Mouse (Mus musculus): ENCODE measurements around the gene Uggt1. TPM values are rescaled to one million over a fixed set of nuclear protein-coding genes. Genes with fewer than 3 reads are reported as not detected.

Uggt1 gene
- polyA plus RNA-seq, 1 experiment, result 15.9 TPM

DNA sequence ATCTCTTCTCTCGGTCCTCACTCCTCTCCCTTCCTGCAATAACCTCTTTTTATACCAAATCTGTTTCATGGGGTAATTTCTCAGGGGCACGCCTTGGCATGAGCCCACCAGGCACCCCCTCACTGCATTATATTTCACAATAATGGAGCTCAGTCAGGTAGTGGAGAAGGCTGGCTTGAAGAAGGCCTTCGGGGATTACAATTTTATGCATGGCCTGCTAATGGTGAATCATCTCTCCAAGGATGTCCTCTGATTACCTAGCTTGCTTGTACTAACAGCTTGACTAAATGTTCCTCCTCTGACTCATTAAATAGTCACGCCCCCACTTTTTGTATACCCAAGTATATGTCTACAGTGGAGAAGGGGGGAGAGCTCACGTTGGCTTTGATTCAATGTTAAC lies 128.0 kb downstream of the Uggt1 start:
- Histone ChIP-seq H3K27me3 (ENCODE audit: control insufficient read depth, insufficient read depth, low read length) (no peaks in the 10 kb centered on the region), H3K36me3 (ENCODE audit: control insufficient read depth, insufficient read depth, low read length) (no peaks in the 10 kb centered on the region), H3K27ac (ENCODE audit: insufficient read depth, low read length) (no peak overlapping the region), H3K4me3 (ENCODE audit: extremely low read depth, insufficient read depth, insufficient read length) (no peak overlapping the region), H3K4me1 (ENCODE audit: control insufficient read depth, insufficient read depth, insufficient read length) (no peaks in the 10 kb centered on the region)
- TF ChIP-seq CTCF (IDR thresholded peaks at IDR 0.05; ENCODE audit: extremely low read depth, insufficient read depth, insufficient read length, insufficient replicate concordance) (no peak), POLR2A (IDR thresholded peaks at IDR 0.05; ENCODE audit: low read depth, low read length) (no peak)
- no peak for DNase-seq (ENCODE audit: low read depth in 1 of 2, low spot score in 2 of 2)
- WGBS, result 86% methylated on average over 5 of the region's 5 CpGs

DNA sequence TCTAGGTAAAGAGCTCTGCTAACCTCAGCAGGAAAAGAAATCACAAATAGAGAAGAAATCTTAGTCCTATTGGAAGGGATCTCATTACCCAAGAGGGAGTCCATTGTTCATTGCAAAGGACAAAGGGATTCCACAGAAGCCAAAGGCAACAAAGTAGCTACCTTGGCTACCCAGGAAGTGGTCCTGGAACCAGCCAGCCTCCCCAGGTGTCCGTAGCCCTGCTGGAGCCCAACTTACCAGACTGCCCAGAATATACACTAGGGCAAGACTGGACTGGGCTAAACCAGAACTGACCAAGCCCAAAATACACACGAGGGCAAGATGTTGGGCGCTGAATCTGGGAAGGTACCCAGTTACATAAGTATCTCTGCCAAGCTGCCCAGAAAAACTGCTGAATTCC lies 129.7 kb downstream of the Uggt1 start:
- H3K27me3 ChIP-seq (ENCODE audit: control insufficient read depth, insufficient read depth, low read length), result no peaks in the 10 kb centered on the region
- H3K4me3 ChIP-seq (ENCODE audit: extremely low read depth, insufficient read depth, insufficient read length), result no peak overlapping the region
- 92% methylated on average over 3 of the region's 3 CpGs for WGBS
- H3K4me1 ChIP-seq (ENCODE audit: control insufficient read depth, insufficient read depth, insufficient read length), result no peaks in the 10 kb centered on the region
- H3K27ac ChIP-seq (ENCODE audit: insufficient read depth, low read length), result no peak overlapping the region
- TF ChIP-seq CTCF (IDR thresholded peaks at IDR 0.05; ENCODE audit: extremely low read depth, insufficient read depth, insufficient read length, insufficient replicate concordance) (no peak), POLR2A (IDR thresholded peaks at IDR 0.05; ENCODE audit: low read depth, low read length) (no peak)
- no peaks in the 10 kb centered on the region for H3K36me3 ChIP-seq (ENCODE audit: control insufficient read depth, insufficient read depth, low read length)
- DNase-seq (ENCODE audit: low read depth in 1 of 2, low spot score in 2 of 2), result no peak

- H3K27ac ChIP-seq (ENCODE audit: insufficient read depth, low read length), result no peak overlapping the region
- DNase-seq (ENCODE audit: low read depth in 1 of 2, low spot score in 2 of 2), result no peak
- no peaks in the 10 kb centered on the region for H3K4me1 ChIP-seq (ENCODE audit: control insufficient read depth, insufficient read depth, insufficient read length)
- no peak overlapping the region for H3K4me3 ChIP-seq (ENCODE audit: extremely low read depth, insufficient read depth, insufficient read length)
- H3K27me3 ChIP-seq (ENCODE audit: control insufficient read depth, insufficient read depth, low read length), result no peaks in the 10 kb centered on the region
- WGBS, result 30% methylated on average over 8 of the region's 8 CpGs
- H3K36me3 ChIP-seq (ENCODE audit: control insufficient read depth, insufficient read depth, low read length), result no peaks in the 10 kb centered on the region
- no peak for TF ChIP-seq POLR2A (IDR thresholded peaks at IDR 0.05; ENCODE audit: low read depth, low read length)
- no peak for TF ChIP-seq CTCF (IDR thresholded peaks at IDR 0.05; ENCODE audit: extremely low read depth, insufficient read depth, insufficient read length, insufficient replicate concordance)
These were observed 130.8 kb downstream of the Uggt1 start for GRCm38 (mm10) chr1:36113670-36114069.

DNA sequence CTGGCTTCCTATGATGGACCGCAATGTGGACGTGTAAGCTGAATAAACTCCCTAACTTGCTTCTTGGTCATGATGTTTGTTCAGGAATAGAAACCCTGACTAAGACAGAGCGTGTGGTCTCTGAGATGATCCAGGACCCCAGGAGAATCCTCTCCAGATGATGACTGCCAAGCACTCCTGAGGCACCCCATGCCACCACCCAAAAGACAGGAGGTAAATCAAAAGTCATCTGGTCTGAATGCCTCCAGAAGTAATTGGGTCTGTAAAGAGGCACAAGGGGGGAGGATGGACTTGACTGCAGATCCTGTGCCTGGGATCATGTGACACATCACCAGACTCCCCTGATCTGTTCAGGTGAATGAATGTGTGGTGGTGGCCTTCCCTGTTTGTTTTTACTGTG lies 131.9 kb downstream of the Uggt1 start:
- no peaks in the 10 kb centered on the region for H3K27me3 ChIP-seq (ENCODE audit: control insufficient read depth, insufficient read depth, low read length)
- TF ChIP-seq CTCF (IDR thresholded peaks at IDR 0.05; ENCODE audit: extremely low read depth, insufficient read depth, insufficient read length, insufficient replicate concordance) (no peak), POLR2A (IDR thresholded peaks at IDR 0.05; ENCODE audit: low read depth, low read length) (no peak)
- H3K27ac ChIP-seq (ENCODE audit: insufficient read depth, low read length), result no peak overlapping the region
- DNase-seq (ENCODE audit: low read depth in 1 of 2, low spot score in 2 of 2), result no peak
- no peaks in the 10 kb centered on the region for H3K4me1 ChIP-seq (ENCODE audit: control insufficient read depth, insufficient read depth, insufficient read length)
- H3K4me3 ChIP-seq (ENCODE audit: extremely low read depth, insufficient read depth, insufficient read length), result no peak overlapping the region
- no peaks in the 10 kb centered on the region for H3K36me3 ChIP-seq (ENCODE audit: control insufficient read depth, insufficient read depth, low read length)
- 95% methylated on average over 3 of the region's 3 CpGs for WGBS

DNA sequence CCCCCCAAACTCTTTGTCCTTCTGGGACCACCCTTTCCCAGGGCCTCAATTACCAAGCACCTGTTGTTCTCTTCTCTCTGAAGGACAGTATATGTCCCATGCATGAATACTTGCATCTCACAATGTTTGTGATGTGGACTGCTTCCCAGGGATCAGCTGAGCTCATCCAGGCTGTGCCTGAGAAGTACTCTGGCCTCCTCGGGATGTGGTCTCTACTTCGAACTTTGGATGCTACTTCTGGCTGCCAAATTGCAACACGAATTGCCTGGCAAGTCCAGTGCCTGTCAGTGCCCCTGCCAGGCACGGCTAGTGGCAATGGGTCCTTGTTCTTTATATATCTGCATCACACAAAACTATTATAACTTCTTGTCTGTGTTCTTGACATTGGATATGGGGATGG lies 134.5 kb downstream of the Uggt1 start:
- no peak for DNase-seq (ENCODE audit: low read depth in 1 of 2, low spot score in 2 of 2)
- no peaks in the 10 kb centered on the region for H3K4me1 ChIP-seq (ENCODE audit: control insufficient read depth, insufficient read depth, insufficient read length)
- WGBS, result 89% methylated on average over 4 of the region's 4 CpGs
- TF ChIP-seq CTCF (IDR thresholded peaks at IDR 0.05; ENCODE audit: extremely low read depth, insufficient read depth, insufficient read length, insufficient replicate concordance), result no peak
- peaks cover 8% of the 10 kb centered on the region for H3K36me3 ChIP-seq (ENCODE audit: control insufficient read depth, insufficient read depth, low read length)
- H3K27ac ChIP-seq (ENCODE audit: insufficient read depth, low read length), result no peak overlapping the region
- H3K4me3 ChIP-seq (ENCODE audit: extremely low read depth, insufficient read depth, insufficient read length), result no peak overlapping the region
- no peaks in the 10 kb centered on the region for H3K27me3 ChIP-seq (ENCODE audit: control insufficient read depth, insufficient read depth, low read length)

- TF ChIP-seq CTCF (IDR thresholded peaks at IDR 0.05; ENCODE audit: extremely low read depth, insufficient read depth, insufficient read length, insufficient replicate concordance) (no peak), POLR2A (IDR thresholded peaks at IDR 0.05; ENCODE audit: low read depth, low read length) (no peak)
- Histone ChIP-seq H3K27ac (ENCODE audit: insufficient read depth, low read length) (no peak overlapping the region), H3K4me3 (ENCODE audit: extremely low read depth, insufficient read depth, insufficient read length) (no peak overlapping the region), H3K4me1 (ENCODE audit: control insufficient read depth, insufficient read depth, insufficient read length) (no peaks in the 10 kb centered on the region), H3K36me3 (ENCODE audit: control insufficient read depth, insufficient read depth, low read length) (peaks cover 24% of the 10 kb centered on the region), H3K27me3 (ENCODE audit: control insufficient read depth, insufficient read depth, low read length) (no peaks in the 10 kb centered on the region)
- 96% methylated on average over 11 of the region's 11 CpGs for WGBS
- no peak for DNase-seq (ENCODE audit: low read depth in 1 of 2, low spot score in 2 of 2)
These were observed 138.4 kb downstream of the Uggt1 start for GRCm38 (mm10) chr1:36105917-36106706.

DNA sequence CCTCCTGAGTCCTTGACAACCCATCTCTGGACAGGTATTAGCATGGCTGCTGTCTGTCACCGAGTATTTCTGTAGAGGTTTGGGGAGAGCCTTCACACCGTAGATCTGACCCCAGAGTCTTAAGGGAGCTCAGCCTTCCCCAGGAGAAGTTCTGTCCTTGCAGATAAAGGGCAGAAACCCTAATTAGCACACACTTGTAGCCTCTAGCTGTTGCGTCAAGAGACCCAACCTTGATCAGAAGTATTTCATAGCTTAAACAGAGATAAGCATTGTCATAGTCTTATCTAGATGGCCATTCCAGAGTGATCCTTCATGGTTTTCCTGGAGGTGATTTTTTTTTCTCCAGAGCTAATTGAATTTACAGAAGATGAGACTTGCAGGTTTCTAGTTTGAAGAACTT lies 144.1 kb downstream of the Uggt1 start:
- Histone ChIP-seq H3K4me1 (ENCODE audit: control insufficient read depth, insufficient read depth, insufficient read length) (peaks cover 5% of the 10 kb centered on the region; the same call in 1 of the 2 replicates), H3K27ac (ENCODE audit: insufficient read depth, low read length) (no peak overlapping the region), H3K27me3 (ENCODE audit: control insufficient read depth, insufficient read depth, low read length) (no peaks in the 10 kb centered on the region), H3K36me3 (ENCODE audit: control insufficient read depth, insufficient read depth, low read length) (peaks cover 21% of the 10 kb centered on the region), H3K4me3 (ENCODE audit: extremely low read depth, insufficient read depth, insufficient read length) (no peak overlapping the region)
- TF ChIP-seq CTCF (IDR thresholded peaks at IDR 0.05; ENCODE audit: extremely low read depth, insufficient read depth, insufficient read length, insufficient replicate concordance) (no peak), POLR2A (IDR thresholded peaks at IDR 0.05; ENCODE audit: low read depth, low read length) (no peak)
- no peak for DNase-seq (ENCODE audit: low read depth in 1 of 2, low spot score in 2 of 2)
- WGBS, result 80% methylated on average over 3 of the region's 3 CpGs
